Mouse (Mus musculus): ENCODE measurements around the gene Npnt.

DNA sequence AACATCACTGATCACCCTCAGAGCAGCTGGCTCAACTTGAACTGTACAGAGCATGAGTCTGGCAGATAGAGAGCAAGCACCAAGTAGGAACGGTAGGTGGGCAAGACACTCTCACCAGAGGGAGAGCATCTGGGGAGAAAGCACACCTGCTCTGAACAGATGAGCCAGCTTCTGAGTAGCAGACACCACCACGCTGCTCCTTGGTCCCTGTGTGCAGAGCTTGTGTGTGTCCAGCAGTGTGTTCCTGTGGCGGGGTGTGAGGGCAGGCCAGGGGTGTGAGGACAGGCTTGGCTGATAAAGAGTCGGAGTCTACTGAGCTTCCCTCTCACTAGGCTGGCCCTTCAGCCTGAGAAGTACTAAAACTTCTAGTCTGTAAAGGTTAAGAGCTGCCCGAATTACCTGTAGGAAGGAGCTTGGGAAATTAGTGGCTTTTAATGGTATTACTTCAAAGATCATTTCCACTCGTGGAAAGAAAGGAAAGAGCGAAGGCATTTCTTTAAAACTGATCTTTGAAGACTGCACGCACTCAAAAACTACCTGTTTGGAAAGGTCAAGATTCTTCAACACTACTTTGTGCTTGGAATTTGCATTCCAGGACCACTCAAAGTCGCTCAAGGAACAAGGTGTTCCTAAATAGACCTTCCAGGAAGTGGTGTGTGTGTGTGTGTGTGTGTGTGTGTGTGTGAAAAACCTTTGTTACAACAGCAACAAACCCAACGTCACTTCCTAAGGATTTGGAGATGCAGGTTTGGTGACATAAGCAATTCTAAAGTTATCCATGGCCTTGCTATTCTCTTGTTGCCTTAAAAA is 9.7 kb downstream of the Npnt start:
- no peak for TF ChIP-seq CTCF (IDR thresholded peaks at IDR 0.05; ENCODE audit: low read depth, low read length)
- TF ChIP-seq POLR2A (IDR thresholded peaks at IDR 0.05; ENCODE audit: insufficient read depth, low read length): no peak
